Mouse (Mus musculus) stomach, postnatal 0 days (tissue): Measurements from ENCODE around the gene Syt8. TPM values are rescaled to one million over a fixed set of nuclear protein-coding genes. Genes with fewer than 3 reads are reported as not detected.

Source experiments
- ATAC-seq: fragments of 200-750 bp; cut with Nextera tagmentation; 2 replicates; pipeline ENCODE4 v1.8.0; 2017; ENCODE audit not compliant: low FRiP score, low TSS enrichment
- DNase-seq: peaks from one replicate; pipeline ENCODE4 v3.0.0-alpha.2; 2016; ENCODE audit warnings: low spot score
- H3K27ac ChIP-seq: fragments of 300-500 bp; sonication (generic); replicated peaks from 2 replicates; pipeline ENCODE4 v1.5.1; 2014; ENCODE audit warnings: mild to moderate bottlenecking, control low read depth
- H3K27me3 ChIP-seq: fragments of 300-500 bp; sonication (generic); 2 replicates; pipeline ENCODE4 v1.6.1; 2014; ENCODE audit warnings: low read length; ENCODE audit not compliant: control insufficient read depth, insufficient read depth
- H3K36me3 ChIP-seq: fragments of 300-500 bp; sonication (generic); 2 replicates; pipeline ENCODE4 v1.6.1; 2014; ENCODE audit warnings: low read length, mixed read lengths; ENCODE audit not compliant: control insufficient read depth, insufficient read depth
- H3K4me1 ChIP-seq: fragments of 300-500 bp; sonication (generic); replicated peaks from 2 replicates; pipeline ENCODE4 v1.6.1; 2014; ENCODE audit warnings: antibody characterized with exemption; ENCODE audit not compliant: control insufficient read depth, insufficient read depth
- H3K4me2 ChIP-seq: fragments of 300-500 bp; sonication (generic); replicated peaks from 2 replicates; pipeline ENCODE4 v1.6.1; 2014; ENCODE audit warnings: low read depth, mild to moderate bottlenecking, control low read depth, moderate library complexity
- H3K4me3 ChIP-seq: fragments of 300-500 bp; sonication (generic); 2 replicates; pipeline ENCODE4 v1.5.1; 2014; ENCODE audit warnings: low read depth, low read length, control low read depth
- H3K9ac ChIP-seq: fragments of 300-500 bp; sonication (generic); 2 replicates; pipeline ENCODE4 v1.6.1; 2014; ENCODE audit warnings: mild to moderate bottlenecking, low read length, control low read depth, mixed read lengths
- H3K9me3 ChIP-seq: fragments of 300-500 bp; sonication (generic); 2 replicates; pipeline ENCODE4 v1.6.1; 2016; ENCODE audit warnings: low read length; ENCODE audit not compliant: control insufficient read depth
- CTCF ChIP-seq: IDR thresholded peaks from 2 replicates; pipeline ENCODE4 v1.5.1; 2016; ENCODE audit warnings: antibody characterized with exemption, low read depth, mild to moderate bottlenecking, moderate library complexity
- EP300 ChIP-seq: optimal IDR thresholded peaks from 2 replicates; pipeline ENCODE3; 2016; ENCODE audit warnings: antibody characterized with exemption
- WGBS: fragments of 180-500 bp; shearing (Covaris S2); extraction: QIAGEN DNeasy Blood & Tissue Kit; methylation state at CpG from one replicate; pipeline ENCODE4 v1.1.7; 2014; 5-methylcytosine and 5-hydroxymethylcytosine counted together
- polyA plus RNA-seq: library from polyadenylated mRNA; unstranded; fragments of >200 nt; fragmentation: Nextera tagmentation; extraction: Ambion mirVana; gene quantifications from 2 replicates; pipeline ENCODE4 v1.2.1, GENCODE M21; 2015

The Syt8 gene
- polyA plus RNA-seq, 1 experiment from 2014 or later, result 70.7 TPM

GRCm38 (mm10) chr7:142442908-142443420, 8.3 kb downstream of the Syt8 start:
- Histone ChIP-seq H3K9me3 (no peaks in the 10 kb centered on the region), H3K27me3 (no peaks in the 10 kb centered on the region), H3K27ac (0 out of 2 replicates have a peak overlapping the region, but pooled peaks have one; percentile 88), H3K9ac (no peak overlapping the region), H3K4me1 (peaks cover 3% of the 10 kb centered on the region; the same call in 1 of the 2 replicates), H3K36me3 (no peaks in the 10 kb centered on the region), H3K4me2 (no peak overlapping the region), H3K4me3 (no peak overlapping the region)
- WGBS, result 93% methylated on average over 7 of the region's 7 CpGs
- DNase-seq (no peak), ATAC-seq (no peak)
- TF ChIP-seq EP300 (no peak), CTCF (no peak)

- Histone ChIP-seq H3K4me3 (no peak overlapping the region), H3K4me1 (peaks cover 3% of the 10 kb centered on the region; the same call in 1 of the 2 replicates), H3K9me3 (no peaks in the 10 kb centered on the region), H3K27me3 (no peaks in the 10 kb centered on the region), H3K36me3 (no peaks in the 10 kb centered on the region), H3K9ac (no peak overlapping the region), H3K27ac (no peak overlapping the region), H3K4me2 (no peak overlapping the region)
- TF ChIP-seq CTCF (no peak), EP300 (no peak)
- DNase-seq (no peak), ATAC-seq (no peak)
- WGBS, result 88% methylated on average over 5 of the region's 5 CpGs
Observed at GRCm38 (mm10) chr7:142443474-142443873, 8.8 kb downstream of the Syt8 start.

- ATAC-seq (no peak), DNase-seq (no peak)
- H3K27me3 ChIP-seq, result no peaks in the 10 kb centered on the region
- H3K36me3 ChIP-seq, result no peaks in the 10 kb centered on the region
- H3K9ac ChIP-seq, result no peak overlapping the region
- no peak overlapping the region for H3K27ac ChIP-seq
- WGBS, result 94% methylated on average over 6 of the region's 6 CpGs
- H3K4me2 ChIP-seq, result no peak overlapping the region
- H3K4me1 ChIP-seq, result peaks cover 3% of the 10 kb centered on the region; the same call in 1 of the 2 replicates
- TF ChIP-seq CTCF, result no peak
- no peak for TF ChIP-seq EP300
- H3K4me3 ChIP-seq, result no peak overlapping the region
- no peaks in the 10 kb centered on the region for H3K9me3 ChIP-seq
Observed at GRCm38 (mm10) chr7:142444171-142444570, 9.5 kb downstream of the Syt8 start.

GRCm38 (mm10) chr7:142445324-142445723, 10.7 kb downstream of the Syt8 start:
- Histone ChIP-seq H3K27ac (no peak overlapping the region), H3K4me2 (no peak overlapping the region), H3K9ac (no peak overlapping the region), H3K27me3 (no peaks in the 10 kb centered on the region), H3K9me3 (no peaks in the 10 kb centered on the region), H3K4me1 (peaks cover 3% of the 10 kb centered on the region; the same call in 1 of the 2 replicates), H3K4me3 (no peak overlapping the region), H3K36me3 (no peaks in the 10 kb centered on the region)
- WGBS, result 89% methylated on average over 6 of the region's 6 CpGs
- ATAC-seq (no peak), DNase-seq (no peak)
- TF ChIP-seq EP300, result no peak
- no peak for TF ChIP-seq CTCF

GRCm38 (mm10) chr7:142446264-142446663, 11.6 kb downstream of the Syt8 start:
- ATAC-seq (no peak), DNase-seq (peak; percentile 10)
- WGBS, result 91% methylated on average over 4 of the region's 4 CpGs
- Histone ChIP-seq H3K36me3 (no peaks in the 10 kb centered on the region), H3K27me3 (no peaks in the 10 kb centered on the region), H3K9me3 (no peaks in the 10 kb centered on the region), H3K9ac (no peak overlapping the region), H3K4me3 (no peak overlapping the region), H3K27ac (no peak overlapping the region), H3K4me1 (no peaks in the 10 kb centered on the region), H3K4me2 (no peak overlapping the region)
- no peak for TF ChIP-seq EP300
- no peak for TF ChIP-seq CTCF

- Histone ChIP-seq H3K9me3 (no peaks in the 10 kb centered on the region), H3K4me3 (no peak overlapping the region), H3K27ac (no peak overlapping the region), H3K4me1 (no peaks in the 10 kb centered on the region), H3K4me2 (no peak overlapping the region), H3K9ac (no peak overlapping the region), H3K27me3 (no peaks in the 10 kb centered on the region), H3K36me3 (no peaks in the 10 kb centered on the region)
- 70% methylated on average over 6 of the region's 6 CpGs for WGBS
- peak; percentile 5 for DNase-seq
- TF ChIP-seq CTCF (no peak), EP300 (no peak)
- ATAC-seq, result no peak
Observed at GRCm38 (mm10) chr7:142449038-142449617, 14.5 kb downstream of the Syt8 start.
